Mouse (Mus musculus) liver, embryonic 14.5 days (tissue): ENCODE results near the gene Zfp239.

Source experiments
- CTCF ChIP-seq: IDR thresholded peaks from 2 replicates; pipeline ENCODE4 v1.5.1; 2016; ENCODE audit warnings: antibody characterized with exemption, low read depth, control low read depth
- EP300 ChIP-seq: IDR thresholded peaks from 2 replicates; pipeline ENCODE4 v1.6.1; 2016; ENCODE audit warnings: antibody characterized with exemption, low read depth

GRCm38 (mm10) chr6:117908424-117908900 is 46.6 kb downstream of the Zfp239 start:
- TF ChIP-seq CTCF (no peak), EP300 (no peak)
